Mouse (Mus musculus): ENCODE measurements around the gene Pde10a. TPM values are rescaled to one million over a fixed set of nuclear protein-coding genes. Genes with fewer than 3 reads are reported as not detected.

The Pde10a gene
- polyA plus RNA-seq, 1 experiment, result 3.9 TPM

DNA sequence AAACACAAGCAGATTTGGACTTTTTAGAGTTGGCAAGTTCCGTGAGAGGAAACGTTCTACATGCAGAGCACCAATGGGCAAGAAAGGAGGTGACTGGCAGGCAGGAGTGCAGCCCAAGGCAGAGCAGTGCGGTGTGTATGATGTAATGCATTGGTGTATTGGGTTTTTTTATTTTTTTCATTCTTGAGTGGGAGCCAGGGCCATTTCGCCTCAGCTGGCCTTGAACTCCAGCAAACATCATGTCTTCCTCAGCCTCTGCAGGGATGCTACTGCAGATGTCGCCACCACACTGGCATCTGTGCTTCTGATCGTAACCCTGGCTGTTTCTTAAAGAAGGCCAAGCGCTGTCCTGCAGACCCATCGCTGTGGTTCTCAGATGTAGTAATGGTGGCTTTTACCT lies 285.0 kb downstream of the Pde10a start:
- Histone ChIP-seq H3K36me3 (replicated peaks; ENCODE audit: low read length) (no peaks in the 10 kb centered on the region), H3K4me1 (peaks cover 49% of the 10 kb centered on the region), H3K27me3 (replicated peaks) (peaks cover 39% of the 10 kb centered on the region), H3K9me3 (no peaks in the 10 kb centered on the region), H3K4me3 (replicated peaks) (no peak overlapping the region)
- TF ChIP-seq GATA1 (IDR thresholded peaks at IDR 0.05; ENCODE audit: borderline replicate concordance, low read length) (no peak), FLI1 (IDR thresholded peaks at IDR 0.05; ENCODE audit: low read length) (no peak)

DNA sequence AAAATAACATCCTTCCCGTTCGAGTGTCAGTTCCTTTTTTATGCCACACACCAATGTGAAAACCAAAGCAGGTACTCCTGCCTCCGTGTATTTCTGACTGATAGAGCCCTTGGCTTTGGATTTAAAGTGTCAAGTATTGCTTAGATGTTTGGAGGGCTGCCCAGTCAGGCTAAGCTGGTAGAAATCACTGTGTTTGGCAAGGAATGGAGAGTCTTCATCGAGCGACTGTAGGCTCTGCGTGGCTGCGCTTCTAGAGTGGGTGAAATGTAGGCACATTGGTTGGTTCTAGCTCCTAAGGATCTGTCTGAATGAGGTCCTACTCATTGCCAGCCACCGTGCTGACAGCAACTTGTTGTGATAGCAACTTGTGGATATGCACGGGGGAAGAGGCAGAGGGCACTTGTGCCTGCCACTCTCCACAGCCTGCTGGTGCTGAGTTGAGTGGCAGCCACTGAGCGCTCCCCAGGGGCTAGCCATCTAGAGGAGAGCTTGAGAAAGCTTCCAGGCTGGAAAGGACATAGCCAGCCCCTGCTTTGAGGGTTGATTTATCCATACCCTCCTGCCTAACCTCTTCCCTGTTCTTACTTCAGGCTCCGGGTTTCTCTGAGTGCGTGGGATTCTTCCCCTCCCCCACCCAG lies 287.2 kb downstream of the Pde10a start:
- TF ChIP-seq FLI1 (IDR thresholded peaks at IDR 0.05; ENCODE audit: low read length) (no peak), GATA1 (IDR thresholded peaks at IDR 0.05; ENCODE audit: borderline replicate concordance, low read length) (no peak)
- no peaks in the 10 kb centered on the region for H3K9me3 ChIP-seq

DNA sequence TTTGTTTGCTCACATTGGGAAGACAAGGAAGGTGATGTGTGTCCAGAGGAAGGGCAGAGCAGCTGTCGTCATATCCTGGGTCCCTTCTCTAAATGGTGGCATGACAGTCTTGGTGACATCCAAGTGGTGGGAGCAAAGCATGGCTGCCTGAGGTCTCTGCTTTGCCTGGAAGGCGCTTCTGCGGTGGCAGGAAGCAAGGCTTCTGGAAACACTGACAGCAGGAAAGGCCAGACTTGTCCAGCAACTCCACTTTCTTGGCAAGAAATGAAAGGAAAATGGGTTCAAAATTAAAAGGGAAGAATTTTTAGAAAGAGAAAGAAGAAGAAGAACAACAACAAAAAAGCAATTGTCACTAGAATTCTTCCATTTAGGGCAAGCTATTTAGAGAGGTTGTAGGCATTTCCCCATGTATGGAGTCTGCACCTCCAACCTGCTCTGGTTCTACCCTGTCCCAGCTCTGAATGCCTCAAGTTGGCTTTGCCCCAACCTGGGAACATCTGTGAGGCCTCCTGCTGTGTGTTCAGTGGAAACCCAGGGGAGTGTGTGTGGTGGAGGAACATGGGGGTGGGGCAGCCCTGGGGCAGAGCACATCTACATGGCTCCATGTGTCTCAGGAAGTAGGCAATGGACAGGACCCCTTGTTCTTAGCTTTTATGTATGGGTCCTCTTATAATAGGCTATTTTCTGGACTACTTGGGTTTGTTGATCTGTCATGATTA lies 288.8 kb downstream of the Pde10a start:
- Histone ChIP-seq H3K9me3 (no peaks in the 10 kb centered on the region), H3K27me3 (replicated peaks) (peaks cover 11% of the 10 kb centered on the region), H3K4me3 (replicated peaks) (peak overlapping the region; percentile 65), H3K4me1 (peaks cover 50% of the 10 kb centered on the region), H3K36me3 (replicated peaks; ENCODE audit: low read length) (no peaks in the 10 kb centered on the region)
- TF ChIP-seq GATA1 (IDR thresholded peaks at IDR 0.05; ENCODE audit: borderline replicate concordance, low read length) (no peak), FLI1 (IDR thresholded peaks at IDR 0.05; ENCODE audit: low read length) (no peak)

More for the DNA sequence above, 287.2 kb downstream of the Pde10a start:
- Histone ChIP-seq H3K36me3 (replicated peaks; ENCODE audit: low read length) (no peaks in the 10 kb centered on the region), H3K4me1 (peaks cover 55% of the 10 kb centered on the region), H3K4me3 (replicated peaks) (peak overlapping the region; percentile 59), H3K27me3 (replicated peaks) (peaks cover 21% of the 10 kb centered on the region)

DNA sequence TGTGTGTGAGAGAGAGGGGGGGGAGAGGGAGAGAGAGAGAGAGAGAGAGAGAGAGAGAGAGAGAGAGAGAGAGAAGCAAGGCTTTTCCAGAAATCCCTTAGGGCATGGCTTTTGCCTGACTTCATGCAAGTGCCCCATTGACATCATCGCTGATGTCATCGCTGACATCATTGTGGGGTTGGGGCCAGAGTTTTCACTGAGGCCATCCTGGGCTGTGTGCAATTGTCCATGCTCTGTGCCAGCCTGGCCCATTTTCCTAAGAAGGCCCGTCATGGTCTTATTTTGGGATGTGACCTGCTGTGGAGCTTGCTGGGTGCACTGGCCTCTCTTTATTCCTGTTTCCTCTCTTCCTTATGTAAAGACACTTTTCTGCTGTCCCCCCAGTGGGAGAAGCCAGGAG lies 290.2 kb downstream of the Pde10a start:
- H3K4me3 ChIP-seq (replicated peaks), result no peak overlapping the region
- peaks cover 6% of the 10 kb centered on the region for H3K27me3 ChIP-seq (replicated peaks)
- H3K4me1 ChIP-seq, result peaks cover 62% of the 10 kb centered on the region
- TF ChIP-seq GATA1 (IDR thresholded peaks at IDR 0.05; ENCODE audit: borderline replicate concordance, low read length), result no peak
- no peak for TF ChIP-seq FLI1 (IDR thresholded peaks at IDR 0.05; ENCODE audit: low read length)
- no peaks in the 10 kb centered on the region for H3K36me3 ChIP-seq (replicated peaks; ENCODE audit: low read length)
- no peaks in the 10 kb centered on the region for H3K9me3 ChIP-seq

DNA sequence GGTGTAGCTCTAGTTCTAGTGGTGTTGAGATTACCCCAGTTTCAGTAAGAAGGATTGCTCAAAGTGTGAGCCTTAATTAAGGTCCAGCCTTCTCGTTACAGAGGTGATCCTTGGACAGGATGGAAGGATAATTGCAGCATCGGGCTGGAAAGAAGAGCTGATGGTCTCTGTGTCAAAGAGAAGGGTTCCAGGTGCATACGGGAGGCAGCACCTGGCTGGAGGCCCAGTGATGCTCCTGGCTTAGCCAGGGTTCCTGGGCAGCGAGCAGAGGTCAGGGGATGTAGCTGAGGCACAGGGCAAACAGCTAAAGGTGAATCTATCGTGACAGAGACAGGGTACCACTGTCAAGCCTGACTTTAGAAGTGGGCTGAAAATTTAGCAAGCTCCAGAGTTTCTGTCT lies 290.7 kb downstream of the Pde10a start:
- TF ChIP-seq GATA1 (IDR thresholded peaks at IDR 0.05; ENCODE audit: borderline replicate concordance, low read length) (no peak), FLI1 (IDR thresholded peaks at IDR 0.05; ENCODE audit: low read length) (no peak)
- Histone ChIP-seq H3K27me3 (replicated peaks) (peaks cover 9% of the 10 kb centered on the region), H3K4me1 (peaks cover 62% of the 10 kb centered on the region)

DNA sequence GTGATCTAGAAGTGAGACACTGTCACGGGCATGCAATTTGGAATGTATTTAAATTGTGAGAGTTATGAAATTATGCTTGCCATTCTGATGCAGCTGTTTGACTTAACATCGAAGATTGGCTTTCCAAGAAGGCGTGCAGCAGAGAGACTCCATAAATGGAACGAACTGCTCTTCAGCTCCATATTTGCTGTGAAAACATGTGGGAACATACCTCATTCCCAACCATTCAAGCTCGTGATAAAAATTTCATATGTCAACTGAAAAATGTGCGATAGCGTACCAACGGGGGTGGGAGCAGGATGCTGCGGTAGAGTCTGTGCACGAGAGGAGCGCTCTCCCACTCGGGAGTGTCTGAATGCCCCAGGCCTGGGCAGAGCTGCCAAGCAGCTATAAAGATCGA lies 293.5 kb downstream of the Pde10a start:
- Histone ChIP-seq H3K36me3 (replicated peaks; ENCODE audit: low read length) (no peaks in the 10 kb centered on the region), H3K9me3 (no peaks in the 10 kb centered on the region), H3K4me3 (replicated peaks) (no peak overlapping the region), H3K4me1 (peaks cover 40% of the 10 kb centered on the region), H3K27me3 (replicated peaks) (peaks cover 13% of the 10 kb centered on the region)
- TF ChIP-seq FLI1 (IDR thresholded peaks at IDR 0.05; ENCODE audit: low read length) (no peak), GATA1 (IDR thresholded peaks at IDR 0.05; ENCODE audit: borderline replicate concordance, low read length) (no peak)

More for the DNA sequence above, 290.7 kb downstream of the Pde10a start:
- no peaks in the 10 kb centered on the region for H3K9me3 ChIP-seq
- no peak overlapping the region for H3K4me3 ChIP-seq (replicated peaks)
- no peaks in the 10 kb centered on the region for H3K36me3 ChIP-seq (replicated peaks; ENCODE audit: low read length)

DNA sequence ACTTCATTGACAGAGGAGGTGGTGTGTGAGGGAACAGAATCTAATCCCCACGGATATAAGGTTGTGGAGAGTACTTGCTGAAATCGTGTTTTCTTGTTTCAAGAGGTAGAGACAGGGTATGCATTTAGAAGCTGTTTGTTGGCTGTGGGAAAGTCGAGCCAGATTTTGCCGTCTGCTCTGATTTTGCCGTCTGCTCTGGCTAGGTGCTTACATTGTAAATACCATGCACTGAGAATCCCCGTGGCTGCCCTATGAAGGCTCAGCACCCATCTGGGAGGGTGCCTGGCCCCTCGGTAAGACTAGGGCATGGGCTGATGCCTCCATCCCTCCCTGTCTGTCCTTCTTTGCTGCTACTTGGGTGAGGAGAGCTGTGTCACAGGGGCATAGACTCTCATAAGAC lies 298.4 kb downstream of the Pde10a start:
- Histone ChIP-seq H3K36me3 (replicated peaks; ENCODE audit: low read length) (no peaks in the 10 kb centered on the region), H3K27me3 (replicated peaks) (peaks cover 20% of the 10 kb centered on the region), H3K4me3 (replicated peaks) (no peak overlapping the region), H3K9me3 (no peaks in the 10 kb centered on the region), H3K4me1 (peaks cover 33% of the 10 kb centered on the region)
- TF ChIP-seq FLI1 (IDR thresholded peaks at IDR 0.05; ENCODE audit: low read length) (no peak), GATA1 (IDR thresholded peaks at IDR 0.05; ENCODE audit: borderline replicate concordance, low read length) (no peak)

DNA sequence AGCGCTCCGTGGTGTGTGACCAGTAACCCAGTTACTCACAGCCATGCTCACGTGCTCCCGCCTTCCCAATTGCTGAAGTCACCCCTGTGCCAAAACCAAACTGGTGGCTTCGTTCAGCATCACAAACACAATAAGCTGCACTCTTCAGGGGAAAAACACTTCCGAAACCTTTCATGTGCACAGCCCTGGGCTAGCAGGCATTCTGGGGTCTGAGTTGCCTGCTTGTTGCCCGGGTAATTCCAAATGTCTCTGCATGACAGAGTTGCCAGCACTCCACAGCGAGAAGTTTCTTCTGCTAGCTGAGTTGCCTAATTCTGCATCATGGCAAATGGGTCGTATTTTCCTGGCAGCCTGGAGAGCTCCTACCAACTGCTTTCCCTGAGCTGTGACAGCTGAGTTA lies 302.0 kb downstream of the Pde10a start:
- no peak overlapping the region for H3K4me3 ChIP-seq (replicated peaks)
- no peak for TF ChIP-seq GATA1 (IDR thresholded peaks at IDR 0.05; ENCODE audit: borderline replicate concordance, low read length)
- no peak for TF ChIP-seq FLI1 (IDR thresholded peaks at IDR 0.05; ENCODE audit: low read length)
- no peaks in the 10 kb centered on the region for H3K9me3 ChIP-seq
- H3K4me1 ChIP-seq, result peaks cover 49% of the 10 kb centered on the region
- H3K27me3 ChIP-seq (replicated peaks), result peaks cover 9% of the 10 kb centered on the region
- no peaks in the 10 kb centered on the region for H3K36me3 ChIP-seq (replicated peaks; ENCODE audit: low read length)

DNA sequence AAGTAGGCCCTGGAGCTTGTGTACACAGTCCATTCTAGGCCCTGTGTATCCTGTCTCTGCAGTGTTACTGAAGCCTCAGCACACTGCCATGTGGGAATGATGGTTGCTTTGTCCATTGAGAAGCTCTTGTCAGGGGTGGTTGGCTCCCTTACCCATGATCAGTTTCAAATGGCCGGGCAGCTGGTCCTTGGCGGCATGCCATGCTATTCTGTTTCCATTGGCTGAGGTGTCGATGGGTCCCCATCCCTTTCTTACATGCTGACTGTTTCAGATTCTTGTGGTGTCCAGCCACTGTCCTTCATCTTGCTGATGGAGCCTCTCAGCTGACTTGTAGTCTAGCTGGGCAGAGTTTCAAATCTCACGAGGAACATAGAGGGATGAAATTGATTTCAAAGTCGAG lies 305.8 kb downstream of the Pde10a start:
- no peak overlapping the region for H3K4me3 ChIP-seq (replicated peaks)
- no peak for TF ChIP-seq GATA1 (IDR thresholded peaks at IDR 0.05; ENCODE audit: borderline replicate concordance, low read length)

DNA sequence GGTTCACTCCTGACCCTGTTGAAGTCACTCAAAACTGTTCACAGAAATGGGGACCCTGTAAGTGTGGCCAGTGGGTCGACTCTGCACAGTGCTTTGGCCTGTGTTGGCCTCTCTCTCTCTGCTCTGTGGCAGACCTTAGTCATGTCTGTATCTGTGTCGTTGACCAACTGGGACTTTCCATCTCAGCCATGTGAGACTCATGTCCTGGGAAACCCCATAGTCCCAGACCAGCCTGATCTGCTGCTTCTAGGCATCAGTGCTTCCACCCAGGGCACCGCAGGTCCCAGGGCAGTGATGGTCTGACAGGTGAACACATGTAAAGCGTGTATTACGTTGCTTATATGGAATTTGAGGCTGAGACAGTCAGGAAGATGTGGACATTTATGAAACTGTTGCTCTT lies 311.1 kb downstream of the Pde10a start:
- Histone ChIP-seq H3K36me3 (replicated peaks; ENCODE audit: low read length) (no peaks in the 10 kb centered on the region), H3K4me3 (replicated peaks) (no peak overlapping the region), H3K4me1 (peaks cover 70% of the 10 kb centered on the region), H3K9me3 (no peaks in the 10 kb centered on the region), H3K27me3 (replicated peaks) (no peaks in the 10 kb centered on the region)
- no peak for TF ChIP-seq GATA1 (IDR thresholded peaks at IDR 0.05; ENCODE audit: borderline replicate concordance, low read length)
- no peak for TF ChIP-seq FLI1 (IDR thresholded peaks at IDR 0.05; ENCODE audit: low read length)

More for the DNA sequence above, 305.8 kb downstream of the Pde10a start:
- Histone ChIP-seq H3K9me3 (no peaks in the 10 kb centered on the region), H3K27me3 (replicated peaks) (no peaks in the 10 kb centered on the region), H3K36me3 (replicated peaks; ENCODE audit: low read length) (no peaks in the 10 kb centered on the region), H3K4me1 (peaks cover 76% of the 10 kb centered on the region)

Data from megakaryocyte, embryonic 14.5 days (primary cell).